Mouse (Mus musculus): ENCODE measurements at regions not wholly inside any gene's neighbourhood (a gene's known extent, or its start where the extent isn't known, plus 50 kb on each side); places are given as distances from the start of the nearest gene placed in this dataset.
"Not testable (repeated sequence)": the region's sequence is repeated elsewhere in the genome, so short reads cannot be mapped to it uniquely, and the experiment has no call there.

- TF ChIP-seq CTCF (IDR thresholded peaks at IDR 0.05); POLR2A (IDR thresholded peaks at IDR 0.05; ENCODE audit: insufficient read depth, low read depth, low read length): not testable (repeated sequence)
Measured at GRCm38 (mm10) chr6:73519894-73520293, 50.4 kb upstream of the 4931417E11Rik start.
